Comparison of ENCODE assay signal across 9 mouse cellular contexts in genomic region chr6:6088151-6088550, GRCm38 (mm10).
DNase-seq lines count a peak whose midpoint lies in the region; ATAC-seq lines count a peak whose summit lies in the region.
"Had no signal": no experiment of that assay in that cellular context is flagged by ENCODE, and none has a peak within 500 bp of the region (broad histone marks: within the 10 kb centered on the region; RNA-seq: fewer than 3 reads in every experiment).

No protein-coding gene starts in this region.

- intact Hi-C loops in left cerebral cortex, postnatal 10 days (cut with DNase I): no loop called here

- peaks cover 42% of the 10 kb centered on the region for H3K36me3 ChIP-seq in heart, embryonic 13.5 days

- peaks cover 12% of the 10 kb centered on the region for H3K4me1 ChIP-seq in heart, embryonic 13.5 days
- H3K4me1 ChIP-seq: liver, embryonic 15.5 days had no signal

- peak; percentile 79 for ATAC-seq in cerebellum, adult (ENCODE audit: insufficient number of reproducible peaks, low FRiP score, low TSS enrichment)
- no peak for ATAC-seq in heart, embryonic 13.5 days (ENCODE audit: extremely low read depth, insufficient number of reproducible peaks, low FRiP score, low TSS enrichment)

- 53% methylated on average over 4 of the region's 4 CpGs for WGBS in heart, embryonic 13.5 days

- H3K27me3 ChIP-seq in heart, embryonic 13.5 days (replicated peaks): no peaks in the 10 kb centered on the region
- H3K27me3 ChIP-seq: liver, embryonic 15.5 days had no signal

- DNase-seq in brain, adult 2 months (ENCODE audit: low read depth, low spot score): peak; percentile 95
- DNase-seq in left cerebral cortex, postnatal 10 days (ENCODE audit: extremely low spot score in 1 of 2, low spot score in 2 of 2): peak; percentile 25 to 61
- DNase-seq in testis, postnatal 10 days (ENCODE audit: low spot score): no peak
- no peak for DNase-seq in embryo, embryonic 11 days
- no peak for DNase-seq in embryo, embryonic 10.5 days (ENCODE audit: low spot score)
- DNase-seq in urinary bladder, postnatal 36 days (ENCODE audit: low spot score in 2 of 2): no peak

- no peak overlapping the region for H3K4me2 ChIP-seq in heart, embryonic 13.5 days
- H3K4me2 ChIP-seq: liver, embryonic 15.5 days had no signal

- H3K27ac ChIP-seq in heart, embryonic 13.5 days (replicated peaks): 0 out of 2 replicates have a peak overlapping the region, but pooled peaks have one; percentile 17
- H3K27ac ChIP-seq: liver, embryonic 15.5 days had no signal

- no peak overlapping the region for H3K9ac ChIP-seq in heart, embryonic 13.5 days
- H3K9ac ChIP-seq: liver, embryonic 15.5 days had no signal

- no peaks in the 10 kb centered on the region for H3K9me3 ChIP-seq in heart, embryonic 13.5 days
- H3K9me3 ChIP-seq: liver, embryonic 15.5 days had no signal

- H3K4me3 ChIP-seq in heart, embryonic 13.5 days: no peak overlapping the region
- H3K4me3 ChIP-seq: liver, embryonic 15.5 days had no signal

Comparison
In these comparisons a context has a peak if more than half of its experiments do, and no peak if none do; other contexts are left out.
1. DNase-seq: peak in brain, adult 2 months (single experiment) and left cerebral cortex, postnatal 10 days (2 of 2); none in testis, postnatal 10 days (single experiment), embryo, embryonic 11 days (single experiment), embryo, embryonic 10.5 days (single experiment) and urinary bladder, postnatal 36 days (0 of 2).